Mouse (Mus musculus) limb, embryonic 11.5 days (tissue): Measurements from ENCODE around the gene Gzme. TPM values are rescaled to one million over a fixed set of nuclear protein-coding genes. Genes with fewer than 3 reads are reported as not detected.
"Not testable (repeated sequence)": the region's sequence is repeated elsewhere in the genome, so short reads cannot be mapped to it uniquely, and the experiment has no call there.

Experiments
- ATAC-seq: fragments of 200-750 bp; cut with Nextera tagmentation; 2 replicates; pipeline ENCODE4 v1.8.0; 2017; ENCODE audit warnings: low read depth; ENCODE audit not compliant: insufficient number of reproducible peaks, low FRiP score, low TSS enrichment
- DNase-seq: peaks from one replicate; pipeline ENCODE4 v3.0.0-alpha.2; 2015; ENCODE audit warnings: low spot score
- H3K27ac ChIP-seq: fragments of 300-500 bp; sonication (generic); replicated peaks from 2 replicates; pipeline ENCODE4 v1.5.1; 2014; ENCODE audit warnings: low read depth, mild to moderate bottlenecking, low read length
- H3K27me3 ChIP-seq: fragments of 300-500 bp; sonication (generic); 2 replicates; pipeline ENCODE4 v1.6.1; 2014; ENCODE audit warnings: mild to moderate bottlenecking, low read length, mixed read lengths; ENCODE audit not compliant: control insufficient read depth, insufficient read depth
- H3K36me3 ChIP-seq: fragments of 300-500 bp; sonication (generic); 2 replicates; pipeline ENCODE4 v1.6.1; 2014; ENCODE audit warnings: mild to moderate bottlenecking, low read length, moderate library complexity, mixed read lengths; ENCODE audit not compliant: control insufficient read depth, insufficient read depth
- H3K4me1 ChIP-seq: fragments of 300-500 bp; sonication (generic); 2 replicates; pipeline ENCODE4 v1.6.1; 2014; ENCODE audit warnings: low read length, mixed read lengths; ENCODE audit not compliant: control insufficient read depth, insufficient read depth
- H3K4me2 ChIP-seq: fragments of 300-500 bp; sonication (generic); 2 replicates; pipeline ENCODE4 v1.6.1; 2014; ENCODE audit warnings: low read depth, mild to moderate bottlenecking, moderate library complexity; ENCODE audit not compliant: severe bottlenecking
- H3K4me3 ChIP-seq: fragments of 300-500 bp; sonication (generic); 2 replicates; pipeline ENCODE4 v1.5.1; 2014; ENCODE audit warnings: low read depth, low read length
- H3K9ac ChIP-seq: fragments of 300-500 bp; sonication (generic); 2 replicates; pipeline ENCODE4 v1.6.1; 2014; ENCODE audit warnings: mild to moderate bottlenecking, low read length
- H3K9me3 ChIP-seq: fragments of 300-500 bp; sonication (generic); 2 replicates; pipeline ENCODE4 v1.6.1; 2016; ENCODE audit warnings: low read length; ENCODE audit not compliant: control insufficient read depth
- WGBS: fragments of 180-500 bp; shearing (Covaris S2); extraction: QIAGEN DNeasy Blood & Tissue Kit; methylation state at CpG from one replicate; pipeline ENCODE4 v1.1.7; 2014; 5-methylcytosine and 5-hydroxymethylcytosine counted together
- polyA plus RNA-seq: library from polyadenylated mRNA; unstranded; fragments of >200 nt; fragmentation: Nextera tagmentation; extraction: Ambion mirVana; gene quantifications from 2 replicates; pipeline ENCODE4 v1.2.1, GENCODE M21; 2014

Gene Gzme
- not detected in 2 replicates for polyA plus RNA-seq

GRCm38 (mm10) chr14:56120525-56120924, at the start of gene Gzme:
TSS of gene Gzme (minus strand) at chr14:56120625.
- Histone ChIP-seq H3K27ac (no peak within 1 kb of the TSS), H3K9ac (no peak within 1 kb of the TSS), H3K36me3 (no peaks in the 10 kb centered on the region), H3K27me3 (no peaks in the 10 kb centered on the region), H3K9me3 (no peaks in the 10 kb centered on the region), H3K4me1 (no peaks in the 10 kb centered on the region), H3K4me3 (no peak within 1 kb of the TSS), H3K4me2 (no peak within 1 kb of the TSS)
- no peak for ATAC-seq
- DNase-seq: no peak

GRCm38 (mm10) chr14:56168009-56168408, 47.6 kb upstream of the Gzme start:
- Histone ChIP-seq H3K4me1 (no peaks in the 10 kb centered on the region), H3K36me3 (no peaks in the 10 kb centered on the region), H3K4me3 (no peak overlapping the region), H3K27ac (no peak overlapping the region), H3K27me3 (no peaks in the 10 kb centered on the region), H3K9ac (no peak overlapping the region), H3K4me2 (no peak overlapping the region), H3K9me3 (no peaks in the 10 kb centered on the region)
- 83% methylated on average over 6 of the region's 6 CpGs for WGBS
- ATAC-seq (no peak), DNase-seq (no peak)

GRCm38 (mm10) chr14:56162109-56162508, 41.7 kb upstream of the Gzme start:
- Histone ChIP-seq H3K4me2 (no peak overlapping the region), H3K4me3 (no peak overlapping the region), H3K4me1 (no peaks in the 10 kb centered on the region), H3K9ac (no peak overlapping the region), H3K27me3 (no peaks in the 10 kb centered on the region), H3K9me3 (no peaks in the 10 kb centered on the region), H3K36me3 (no peaks in the 10 kb centered on the region), H3K27ac (no peak overlapping the region)
- no peak for DNase-seq
- 92% methylated on average over 2 of the region's 2 CpGs for WGBS
- no peak for ATAC-seq

GRCm38 (mm10) chr14:56159479-56159878, 39.1 kb upstream of the Gzme start, which contains the start of gene Gzmg:
TSS of gene Gzmg (minus strand) at chr14:56159579.
- 78% methylated on average over 2 of the region's 2 CpGs for WGBS
- DNase-seq, H3K4me2 ChIP-seq, H3K9me3 ChIP-seq, H3K27ac ChIP-seq, H3K4me1 ChIP-seq, H3K4me3 ChIP-seq, H3K27me3 ChIP-seq, H3K36me3 ChIP-seq, H3K9ac ChIP-seq, ATAC-seq: not testable (repeated sequence)

- H3K36me3 ChIP-seq: no peaks in the 10 kb centered on the region
- no peaks in the 10 kb centered on the region for H3K9me3 ChIP-seq
- 57% methylated on average over 2 of the region's 2 CpGs for WGBS
- no peak overlapping the region for H3K4me2 ChIP-seq
- H3K27me3 ChIP-seq: no peaks in the 10 kb centered on the region
- no peaks in the 10 kb centered on the region for H3K4me1 ChIP-seq
- ATAC-seq: no peak
- no peak overlapping the region for H3K27ac ChIP-seq
- DNase-seq: no peak
- H3K4me3 ChIP-seq: no peak overlapping the region
- no peak overlapping the region for H3K9ac ChIP-seq
These were observed 34.9 kb upstream of the Gzme start for GRCm38 (mm10) chr14:56155340-56155739.

- WGBS: 85% methylated on average over 1 of the region's 1 CpGs
- H3K9ac ChIP-seq, H3K4me3 ChIP-seq, H3K4me1 ChIP-seq, H3K9me3 ChIP-seq, ATAC-seq, H3K36me3 ChIP-seq, H3K27ac ChIP-seq, H3K4me2 ChIP-seq, DNase-seq, H3K27me3 ChIP-seq: not testable (repeated sequence)
These were observed 13.2 kb upstream of the Gzme start for GRCm38 (mm10) chr14:56133675-56134074.

- not testable (repeated sequence) for DNase-seq, H3K36me3 ChIP-seq, H3K27ac ChIP-seq, H3K9ac ChIP-seq, H3K4me2 ChIP-seq, ATAC-seq, H3K4me3 ChIP-seq, H3K4me1 ChIP-seq, H3K9me3 ChIP-seq, H3K27me3 ChIP-seq
- WGBS: 90% methylated on average over 2 of the region's 2 CpGs
These were observed 12.1 kb upstream of the Gzme start, which contains the start of gene Gzmd for GRCm38 (mm10) chr14:56132508-56132907. TSS of gene Gzmd (minus strand) at chr14:56132608.

- ATAC-seq: no peak
- WGBS: 59% methylated on average over 3 of the region's 3 CpGs
These were observed 7.9 kb upstream of the Gzme start for GRCm38 (mm10) chr14:56128341-56128740.

GRCm38 (mm10) chr14:56123516-56123915, 3.1 kb upstream of the Gzme start:
- H3K4me1 ChIP-seq: no peaks in the 10 kb centered on the region
- WGBS: 80% methylated on average over 3 of the region's 3 CpGs
- H3K4me3 ChIP-seq: no peak overlapping the region
- H3K9ac ChIP-seq: no peak overlapping the region
- H3K9me3 ChIP-seq: no peaks in the 10 kb centered on the region
- no peaks in the 10 kb centered on the region for H3K36me3 ChIP-seq
- DNase-seq: no peak
- H3K27ac ChIP-seq: no peak overlapping the region
- ATAC-seq: no peak
- H3K27me3 ChIP-seq: no peaks in the 10 kb centered on the region
- no peak overlapping the region for H3K4me2 ChIP-seq

More at GRCm38 (mm10) chr14:56128341-56128740, 7.9 kb upstream of the Gzme start:
- Histone ChIP-seq H3K4me1 (no peaks in the 10 kb centered on the region), H3K27ac (no peak overlapping the region), H3K9ac (no peak overlapping the region), H3K9me3 (no peaks in the 10 kb centered on the region), H3K27me3 (no peaks in the 10 kb centered on the region), H3K4me2 (no peak overlapping the region), H3K4me3 (no peak overlapping the region), H3K36me3 (no peaks in the 10 kb centered on the region)
- DNase-seq: no peak
